10 mouse cellular contexts compared by ENCODE assay signal in the genomic region with DNA sequence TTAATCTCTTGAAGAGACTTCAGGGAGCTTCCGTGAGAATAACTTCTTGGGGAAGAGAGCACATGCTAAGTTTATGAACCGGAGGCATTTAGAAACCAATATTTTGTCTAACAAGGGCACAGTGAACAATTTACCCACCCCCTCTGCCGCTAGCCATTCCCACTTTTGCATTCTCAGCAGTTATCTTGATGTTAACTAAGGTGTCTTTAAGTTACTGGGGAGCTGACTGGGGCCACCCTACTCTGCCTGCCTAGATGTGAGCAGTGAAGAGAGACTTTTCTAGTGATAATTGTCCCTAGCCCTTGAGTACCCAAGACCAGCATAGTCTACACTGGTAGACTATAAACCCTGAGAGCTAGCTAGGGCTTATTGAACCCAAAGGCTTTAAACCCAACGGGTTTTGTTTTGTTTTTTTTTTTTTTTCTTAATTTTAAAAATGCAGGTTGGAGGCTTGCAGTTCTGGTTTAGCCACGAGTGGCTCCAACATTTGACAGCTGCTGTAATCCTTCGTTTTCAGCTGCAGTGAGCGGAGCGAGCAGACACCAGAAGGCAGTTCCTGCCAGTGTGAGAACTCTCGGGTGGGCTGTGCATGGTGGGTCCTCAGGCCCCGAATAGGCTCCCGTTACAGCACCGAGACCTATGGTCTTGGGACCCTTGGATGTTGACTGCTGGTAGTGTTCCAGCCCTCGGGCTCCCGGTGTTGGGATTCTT. TPM values are rescaled to one million over a fixed set of nuclear protein-coding genes. Genes with fewer than 3 reads are reported as not detected.
DNase-seq lines count a peak whose midpoint lies in the region; ATAC-seq and TF ChIP-seq lines count a peak whose summit lies in the region.
"Had no signal": no experiment of that assay in that cellular context is flagged by ENCODE, and none has a peak within 500 bp of the region (broad histone marks: within the 10 kb centered on the region; RNA-seq: fewer than 3 reads in every experiment).

No protein-coding gene starts in this region.

- H3K4me2 ChIP-seq in heart, embryonic 16.5 days (ENCODE audit: low read depth, low read length) = peak overlapping the region; percentile 49
- no peak overlapping the region for H3K4me2 ChIP-seq in midbrain, embryonic 11.5 days
- H3K4me2 ChIP-seq in intestine, postnatal 0 days (replicated peaks; ENCODE audit: low read depth) = peak overlapping the region; percentile 47
- peak overlapping the region; percentile 43 for H3K4me2 ChIP-seq in stomach, embryonic 15.5 days

- TF ChIP-seq CTCF in intestine, postnatal 0 days (IDR thresholded peaks at IDR 0.05; ENCODE audit: low read depth) = no peak

- 43% methylated on average over 14 of the region's 14 CpGs for WGBS in heart, embryonic 16.5 days
- 88% methylated on average over 14 of the region's 14 CpGs for WGBS in midbrain, embryonic 10.5 days
- 85% methylated on average over 14 of the region's 14 CpGs for WGBS in midbrain, embryonic 11.5 days
- WGBS in intestine, postnatal 0 days = 65% methylated on average over 14 of the region's 14 CpGs
- 52% methylated on average over 14 of the region's 14 CpGs for WGBS in stomach, embryonic 15.5 days

- peak overlapping the region; percentile 30 for H3K4me3 ChIP-seq in heart, embryonic 16.5 days (ENCODE audit: low read length)
- no peak overlapping the region for H3K4me3 ChIP-seq in midbrain, embryonic 10.5 days
- no peak overlapping the region for H3K4me3 ChIP-seq in midbrain, embryonic 11.5 days (ENCODE audit: low read depth, low read length)
- no peak overlapping the region for H3K4me3 ChIP-seq in intestine, postnatal 0 days (ENCODE audit: low read depth, low read length)
- H3K4me3 ChIP-seq in stomach, embryonic 15.5 days (replicated peaks) = no peak overlapping the region; the same call in 1 of the 2 replicates

- DNase-seq in heart, adult 11 months = no peak
- DNase-seq in midbrain, embryonic 10.5 days (ENCODE audit: low spot score) = no peak
- no peak for DNase-seq in midbrain, embryonic 11.5 days (ENCODE audit: low spot score, missing footprints)
- no peak for DNase-seq in gastrocnemius, adult 18-20 months (ENCODE audit: low spot score)
- DNase-seq: right cerebral cortex, postnatal 25 days; thymus, postnatal 36 days had no signal

- peak overlapping the region; percentile 49 for H3K27ac ChIP-seq in heart, embryonic 16.5 days (ENCODE audit: low read length)
- H3K27ac ChIP-seq in midbrain, embryonic 10.5 days (replicated peaks) = peak overlapping the region; percentile 2; the same call in 1 of the 2 replicates
- H3K27ac ChIP-seq in midbrain, embryonic 11.5 days (ENCODE audit: low read depth, low read length) = no peak overlapping the region
- H3K27ac ChIP-seq in intestine, postnatal 0 days (ENCODE audit: low read depth, low read length) = no peak overlapping the region
- peak overlapping the region; percentile 41; the same call in 1 of the 2 replicates for H3K27ac ChIP-seq in stomach, embryonic 15.5 days

- no peaks in the 10 kb centered on the region for H3K27me3 ChIP-seq in heart, embryonic 16.5 days (ENCODE audit: control insufficient read depth, insufficient read depth, low read length)
- H3K27me3 ChIP-seq in midbrain, embryonic 10.5 days (ENCODE audit: low read depth, poor library complexity, severe bottlenecking) = no peaks in the 10 kb centered on the region
- no peaks in the 10 kb centered on the region for H3K27me3 ChIP-seq in midbrain, embryonic 11.5 days (ENCODE audit: control insufficient read depth, insufficient read depth, low read length)
- no peaks in the 10 kb centered on the region for H3K27me3 ChIP-seq in intestine, postnatal 0 days (replicated peaks; ENCODE audit: control insufficient read depth, insufficient read depth, low read length)
- no peaks in the 10 kb centered on the region for H3K27me3 ChIP-seq in stomach, embryonic 15.5 days (replicated peaks)

- ATAC-seq in heart, embryonic 16.5 days (replicated peaks; ENCODE audit: extremely low read depth, insufficient read depth, low FRiP score) = peak; percentile 39; the same call in 1 of the 2 replicates
- ATAC-seq in midbrain, embryonic 11.5 days (ENCODE audit: low FRiP score) = no peak
- ATAC-seq in intestine, postnatal 0 days = 0 out of 2 replicates have a peak, but pooled peaks have one; percentile 19
- ATAC-seq in stomach, embryonic 15.5 days (ENCODE audit: insufficient read depth, low FRiP score, low read depth) = no peak
- no peak for ATAC-seq in activated CD4-positive, CD25-positive, alpha-beta regulatory T cell, adult 4 months

- peaks cover 12% of the 10 kb centered on the region for H3K36me3 ChIP-seq in heart, embryonic 16.5 days (ENCODE audit: control insufficient read depth, insufficient read depth)
- peaks cover 33% of the 10 kb centered on the region for H3K36me3 ChIP-seq in midbrain, embryonic 10.5 days
- H3K36me3 ChIP-seq in midbrain, embryonic 11.5 days (ENCODE audit: control insufficient read depth, insufficient read depth, low read length) = no peaks in the 10 kb centered on the region
- peaks cover 5% of the 10 kb centered on the region; the same call in 1 of the 2 replicates for H3K36me3 ChIP-seq in intestine, postnatal 0 days (ENCODE audit: control insufficient read depth, insufficient read depth)
- H3K36me3 ChIP-seq in stomach, embryonic 15.5 days = peaks cover 12% of the 10 kb centered on the region

- no peak overlapping the region for H3K9ac ChIP-seq in heart, embryonic 16.5 days (ENCODE audit: low read length)
- H3K9ac ChIP-seq in midbrain, embryonic 11.5 days (ENCODE audit: low read length) = no peak overlapping the region; the same call in 1 of the 2 replicates
- no peak overlapping the region for H3K9ac ChIP-seq in intestine, postnatal 0 days (ENCODE audit: low read depth, low read length)
- no peak overlapping the region for H3K9ac ChIP-seq in stomach, embryonic 15.5 days

- H3K9me3 ChIP-seq in heart, embryonic 16.5 days (replicated peaks; ENCODE audit: control insufficient read depth, low read length) = peaks cover 8% of the 10 kb centered on the region
- H3K9me3 ChIP-seq in midbrain, embryonic 10.5 days (replicated peaks) = peaks cover 14% of the 10 kb centered on the region
- peaks cover 3% of the 10 kb centered on the region; the same call in 1 of the 2 replicates for H3K9me3 ChIP-seq in midbrain, embryonic 11.5 days (ENCODE audit: control insufficient read depth, low read length)
- no peaks in the 10 kb centered on the region for H3K9me3 ChIP-seq in intestine, postnatal 0 days (ENCODE audit: control insufficient read depth)
- no peaks in the 10 kb centered on the region for H3K9me3 ChIP-seq in stomach, embryonic 15.5 days

- peaks cover 40% of the 10 kb centered on the region for H3K4me1 ChIP-seq in heart, embryonic 16.5 days (ENCODE audit: control insufficient read depth, insufficient read depth, low read length)
- peaks cover 21% of the 10 kb centered on the region for H3K4me1 ChIP-seq in midbrain, embryonic 10.5 days
- H3K4me1 ChIP-seq in midbrain, embryonic 11.5 days (ENCODE audit: control insufficient read depth, insufficient read depth, low read length) = peaks cover 3% of the 10 kb centered on the region
- 0 out of 2 replicates have a peak, but pooled peaks cover 6% of the 10 kb centered on the region for H3K4me1 ChIP-seq in intestine, postnatal 0 days (replicated peaks; ENCODE audit: control insufficient read depth, insufficient read depth, low read length)
- H3K4me1 ChIP-seq in stomach, embryonic 15.5 days = peaks cover 23% of the 10 kb centered on the region

RNA-seq across cellular contexts. Expression of a gene that starts 14.6 kb away (rescaled TPM):
- polyA plus RNA-seq in heart, embryonic 16.5 days (2015; fragmentation: Nextera tagmentation; extraction: Ambion mirVana) = 23.1 and 24.3 TPM in 2 replicates
- 17.2 and 17.7 TPM in 2 replicates for polyA plus RNA-seq in midbrain, embryonic 10.5 days (2016; fragmentation: Nextera tagmentation; extraction: Ambion mirVana)
- polyA plus RNA-seq in midbrain, embryonic 11.5 days (2014; fragmentation: Nextera tagmentation; extraction: Ambion mirVana) = 23.9 and 25.5 TPM in 2 replicates
- 16.4 and 17.9 TPM in 2 replicates for polyA plus RNA-seq in intestine, postnatal 0 days (2015; fragmentation: Nextera tagmentation; extraction: Ambion mirVana)
- polyA plus RNA-seq in stomach, embryonic 15.5 days (2015; fragmentation: Nextera tagmentation; extraction: Ambion mirVana) = 25.4 and 27.9 TPM in 2 replicates
- 10 to 100 TPM; 88.1 to 89.7 TPM for total RNA-seq in gastrocnemius, adult 18-20 months (2021)
- 10 to 100 TPM; 21.5 to 26.7 TPM for polyA plus RNA-seq in activated CD4-positive, CD25-positive, alpha-beta regulatory T cell, adult 4 months (2017; shearing (Covaris generic))

Comparison
In these comparisons a context has a peak if more than half of its experiments do, and no peak if none do; other contexts are left out.
1. H3K27ac ChIP-seq: peak in heart, embryonic 16.5 days (single experiment), midbrain, embryonic 10.5 days (single experiment) and stomach, embryonic 15.5 days (single experiment); none in midbrain, embryonic 11.5 days (single experiment) and intestine, postnatal 0 days (single experiment).
2. ATAC-seq: peak in heart, embryonic 16.5 days (single experiment) and intestine, postnatal 0 days (single experiment); none in midbrain, embryonic 11.5 days (single experiment), stomach, embryonic 15.5 days (single experiment) and activated CD4-positive, CD25-positive, alpha-beta regulatory T cell, adult 4 months (single experiment).